Mouse (Mus musculus) regulatory T cell (primary cell): Measurements from ENCODE around the gene Pip5k1a.
"Not testable (repeated sequence)": the region's sequence is repeated elsewhere in the genome, so short reads cannot be mapped to it uniquely, and the experiment has no call there.

Experiments used
- in situ Hi-C: fragments of 300-600 bp; cut with MboI, MseI; formaldehyde crosslinking; loops from one replicate; pipeline ENCODE4 v1.15.1; 2025; ENCODE audit warnings: high pct_unique_total_duplicates

The Pip5k1a gene

DNA sequence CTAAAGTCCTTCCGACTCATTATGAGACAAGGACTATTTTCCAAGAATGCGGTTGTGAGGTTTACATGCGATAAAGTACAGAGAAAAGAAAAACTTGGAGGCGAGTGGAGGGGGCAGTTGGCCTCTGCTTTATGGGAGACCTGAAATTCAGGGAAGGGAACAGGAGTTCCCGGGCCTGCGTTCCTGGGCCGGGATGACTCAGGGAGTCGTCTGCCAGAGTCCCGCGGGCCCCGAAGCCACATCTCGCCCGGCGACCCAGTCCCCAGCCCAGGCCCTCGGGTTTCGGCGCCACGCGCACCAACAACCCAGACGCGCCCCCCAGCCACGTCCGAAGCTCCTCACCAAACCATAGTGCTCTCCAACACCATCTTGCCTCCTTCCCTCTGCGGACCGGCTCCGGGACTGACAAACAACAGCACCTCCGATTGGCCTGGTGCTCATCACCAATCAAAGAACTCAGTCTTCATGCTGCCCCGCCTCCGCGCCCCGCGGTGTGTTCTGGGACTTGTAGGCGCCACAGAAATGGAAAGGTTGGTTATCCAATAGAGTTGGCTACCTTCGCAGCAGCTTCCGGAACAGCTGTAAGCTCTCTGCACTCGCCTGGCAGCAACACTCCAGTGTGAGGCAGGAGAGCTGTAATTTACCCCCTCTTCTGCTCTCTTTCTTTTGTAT, 64.4 kb downstream of the Pip5k1a start, which contains the start of gene Psmd4:
TSS of gene Psmd4 (minus strand) at position 449 of the 672 bp plus-strand sequence.
- in situ Hi-C loops, result no loop called here

- in situ Hi-C loops, result no loop called here
Measured at GRCm38 (mm10) chr3:95041625-95042024, 65.1 kb downstream of the Pip5k1a start.

DNA sequence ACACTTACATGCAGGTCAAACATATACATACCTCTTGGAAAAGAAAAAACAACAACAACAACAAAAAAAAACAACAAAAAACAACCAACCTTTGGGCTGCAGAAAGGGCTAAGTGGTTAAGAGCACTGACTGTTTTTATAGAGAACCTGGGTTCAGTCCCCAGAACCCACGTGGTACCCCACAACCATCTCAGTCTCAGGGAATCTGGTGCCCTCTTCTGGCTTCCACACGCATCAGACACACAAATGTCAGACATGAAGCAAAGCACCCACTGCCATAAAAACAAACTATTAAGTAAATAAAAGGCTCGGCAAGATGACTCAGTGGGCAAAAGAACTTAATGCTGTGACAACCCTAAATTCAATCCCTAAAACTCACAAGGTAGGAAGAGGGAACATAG, 76.8 kb downstream of the Pip5k1a start:
- in situ Hi-C loops, result no loop called here

GRCm38 (mm10) chr3:95029291-95029827, 77.4 kb downstream of the Pip5k1a start:
- in situ Hi-C loops, result not testable (repeated sequence)

DNA sequence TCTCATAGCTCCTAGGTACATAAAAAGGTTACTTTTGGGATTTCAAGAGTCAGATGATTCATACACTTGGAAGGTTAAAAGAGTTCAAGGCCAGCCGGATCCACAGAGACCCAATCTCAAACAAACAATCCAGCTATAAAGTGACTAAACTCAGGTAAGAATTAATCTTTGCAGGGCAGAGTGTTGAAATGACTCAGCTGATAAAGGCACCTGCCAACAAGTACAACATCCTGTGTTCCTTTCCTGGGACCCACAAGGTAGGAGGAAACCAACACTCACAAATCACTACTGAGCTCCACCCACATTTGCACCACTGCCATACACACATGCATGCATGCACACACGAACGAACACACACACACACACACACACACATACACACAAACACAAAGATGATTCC, 78.1 kb downstream of the Pip5k1a start:
- in situ Hi-C loops, result no loop called here

- in situ Hi-C loops, result no loop called here
Measured at GRCm38 (mm10) chr3:95027701-95028100, 79.0 kb downstream of the Pip5k1a start.

GRCm38 (mm10) chr3:95027057-95027645, 79.6 kb downstream of the Pip5k1a start:
- in situ Hi-C loops, result no loop called here

DNA sequence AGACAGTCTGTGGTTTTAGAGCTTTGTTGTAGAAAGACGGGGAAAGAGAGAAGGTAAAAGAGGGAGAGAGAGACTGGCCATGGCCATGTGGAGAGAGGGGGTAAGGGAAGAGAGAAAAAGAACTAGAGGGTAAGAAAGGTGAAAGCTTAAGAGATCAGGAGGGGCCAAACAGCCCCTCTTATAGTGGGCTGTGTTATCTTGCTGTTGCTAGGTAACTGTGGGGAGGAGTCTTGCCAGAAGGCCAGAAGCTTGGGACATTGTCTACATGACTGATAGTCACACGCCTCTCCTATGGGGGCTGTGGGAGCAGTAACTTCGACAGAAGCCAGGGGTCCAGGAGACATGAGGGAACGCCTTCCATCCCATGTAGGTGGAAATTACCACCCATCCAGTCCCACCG, 81.5 kb downstream of the Pip5k1a start:
- in situ Hi-C loops, result no loop called here

GRCm38 (mm10) chr3:95024551-95024950, 82.2 kb downstream of the Pip5k1a start:
- in situ Hi-C loops, result no loop called here

GRCm38 (mm10) chr3:95020956-95021355, 85.8 kb downstream of the Pip5k1a start:
- in situ Hi-C loops, result not testable (repeated sequence)

- in situ Hi-C loops, result no loop called here
Measured at GRCm38 (mm10) chr3:95018741-95019140, 88.0 kb downstream of the Pip5k1a start.

DNA sequence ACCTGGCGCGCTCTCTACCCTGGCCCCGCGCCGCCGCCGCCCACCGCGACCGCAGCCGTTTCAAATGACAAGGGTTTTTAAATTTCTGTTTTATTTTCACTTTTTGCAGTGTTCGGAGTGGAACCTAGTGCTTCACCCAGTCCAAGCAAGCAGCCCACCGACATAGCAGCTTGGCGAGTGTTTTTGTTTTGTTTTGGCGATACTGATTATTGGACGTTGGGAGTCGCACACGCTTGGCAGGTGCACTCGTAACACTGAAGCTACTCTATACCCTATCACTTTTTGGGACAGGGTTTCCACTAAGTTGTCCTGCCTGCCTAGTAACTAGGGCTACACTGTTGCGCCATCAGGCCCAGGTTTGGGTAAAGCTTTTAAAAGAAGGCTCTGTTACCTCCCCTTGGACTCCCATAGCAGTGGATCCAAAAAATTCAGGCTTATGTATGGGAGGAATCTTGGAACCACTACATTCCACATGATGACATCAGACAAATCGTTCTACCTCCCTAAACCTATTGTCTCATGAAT, 90.1 kb downstream of the Pip5k1a start:
- in situ Hi-C loops, result no loop called here

DNA sequence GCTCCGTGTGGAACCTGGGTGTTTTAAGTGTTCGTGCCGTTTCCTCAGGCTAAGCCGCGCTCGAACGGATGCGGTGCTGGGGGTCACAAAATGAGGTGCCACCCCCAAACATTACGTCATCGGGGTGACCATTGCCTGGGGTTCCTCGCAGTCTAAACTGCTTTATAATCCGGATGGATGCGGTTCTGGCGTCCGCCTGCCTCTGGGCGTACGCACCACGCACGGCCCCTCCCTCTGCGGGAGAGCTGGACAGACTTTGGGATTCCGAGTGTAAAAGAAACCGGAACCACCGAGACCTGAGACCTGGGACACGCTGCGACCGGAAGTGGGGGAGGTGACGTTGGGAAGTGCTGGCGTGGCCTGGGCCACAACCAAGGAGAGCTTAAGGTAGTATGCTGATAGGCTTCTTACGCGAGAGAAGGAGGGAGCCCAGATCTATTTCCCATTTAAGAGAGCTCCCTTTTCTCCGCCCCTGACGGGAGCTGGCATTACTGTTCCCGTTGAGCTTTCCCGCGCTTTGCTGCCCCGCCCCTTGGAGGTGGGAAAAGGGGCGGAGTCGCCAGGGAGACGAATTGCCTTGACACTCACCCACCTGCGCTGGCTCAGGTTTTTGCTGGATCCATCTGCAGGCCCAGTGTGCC, 90.7 kb downstream of the Pip5k1a start:
- in situ Hi-C loops, result no loop called here

- in situ Hi-C loops, result no loop called here
Measured at GRCm38 (mm10) chr3:95015337-95015872, 91.3 kb downstream of the Pip5k1a start, which contains the start of gene Zfp687. Zfp687 (minus strand) TSS chr3:95015448.

GRCm38 (mm10) chr3:95014428-95015151, 92.1 kb downstream of the Pip5k1a start:
- in situ Hi-C loops, result no loop called here

- in situ Hi-C loops, result no loop called here
Measured at GRCm38 (mm10) chr3:95013699-95014427, 92.9 kb downstream of the Pip5k1a start.

- in situ Hi-C loops, result no loop called here
Measured at GRCm38 (mm10) chr3:95012982-95013381, 93.7 kb downstream of the Pip5k1a start.

- in situ Hi-C loops, result no loop called here
Measured at GRCm38 (mm10) chr3:95010396-95010795, 96.3 kb downstream of the Pip5k1a start.
